Mouse (Mus musculus) MEL (cell line): ENCODE data around the gene Fam19a2. TPM values are rescaled to one million over a fixed set of nuclear protein-coding genes. Genes with fewer than 3 reads are reported as not detected.

Experiments used
- DNase-seq: peaks from one replicate; pipeline ENCODE4 v3.0.0; 2011; ENCODE audit warnings: low read depth, low spot score
- H3K27ac ChIP-seq: 2 replicates; pipeline ENCODE4 v1.5.1; 2012; ENCODE audit warnings: low read depth, mild to moderate bottlenecking, control low read depth, low read length, moderate library complexity; ENCODE audit not compliant: control insufficient read depth
- H3K27me3 ChIP-seq, 2 experiments: fragments of 150-350 bp in 1 of 2; sonication (generic) in 1 of 2; 2 replicates each; pipeline ENCODE4 v1.6.1; 2012; ENCODE audit warnings: low read length in 2 of 2, mild to moderate bottlenecking in 2 of 2, improper control_type of control experiment in 1 of 2, moderate library complexity in 1 of 2; ENCODE audit not compliant: insufficient read depth in 2 of 2, control insufficient read depth in 1 of 2
- H3K36me3 ChIP-seq, 2 experiments: 2 replicates each; pipeline ENCODE4 v1.6.1; 2012 to 2014; ENCODE audit warnings: low read length in 2 of 2, improper control_type of control experiment in 1 of 2, inconsistent platforms in 1 of 2, mild to moderate bottlenecking in 1 of 2; ENCODE audit not compliant: insufficient read depth in 2 of 2, control insufficient read depth in 1 of 2
- H3K4me1 ChIP-seq, 2 experiments: fragments of 150-350 bp in 1 of 2; sonication (generic) in 1 of 2; 2 replicates each; pipeline ENCODE4 v1.6.1; 2012; ENCODE audit warnings: low read length in 2 of 2, improper control_type of control experiment in 1 of 2, mild to moderate bottlenecking in 1 of 2; ENCODE audit not compliant: insufficient read depth in 2 of 2, control insufficient read depth in 1 of 2
- H3K4me3 ChIP-seq, 2 experiments: fragments of 150-350 bp in 1 of 2; sonication (generic) in 1 of 2; 2 replicates each; pipeline ENCODE4 v1.5.1; 2012; ENCODE audit warnings: low read depth in 2 of 2, low read length in 2 of 2, mild to moderate bottlenecking in 2 of 2, moderate library complexity in 2 of 2, control low read depth in 1 of 2, improper control_type of control experiment in 1 of 2; ENCODE audit not compliant: control insufficient read depth in 1 of 2, insufficient read depth in 1 of 2
- H3K79me2 ChIP-seq: 2 replicates; pipeline ENCODE4 v1.6.1; 2012; ENCODE audit warnings: mild to moderate bottlenecking, low read length, moderate library complexity; ENCODE audit not compliant: control insufficient read depth, poor library complexity, insufficient read depth
- H3K9ac ChIP-seq: 2 replicates; pipeline ENCODE4 v1.6.1; 2012; ENCODE audit warnings: low read depth, mild to moderate bottlenecking, control low read depth, low read length, moderate library complexity; ENCODE audit not compliant: control insufficient read depth, poor library complexity, severe bottlenecking
- H3K9me3 ChIP-seq: fragments of 150-350 bp; sonication (generic); replicated peaks from 2 replicates; pipeline ENCODE4 v1.6.1; 2012; ENCODE audit warnings: mild to moderate bottlenecking, low read length, improper control_type of control experiment, moderate library complexity; ENCODE audit not compliant: insufficient read depth
- BHLHE40 ChIP-seq: IDR thresholded peaks from 2 replicates; pipeline ENCODE4 v1.6.1; 2012; ENCODE audit warnings: low read depth, mild to moderate bottlenecking, inconsistent platforms, low read length, improper control_type of control experiment, borderline replicate concordance
- CHD1 ChIP-seq: IDR thresholded peaks from 2 replicates; pipeline ENCODE4 v1.6.1; 2012; ENCODE audit warnings: low read depth, mild to moderate bottlenecking, inconsistent platforms, low read length, improper control_type of control experiment
- CHD2 ChIP-seq: IDR thresholded peaks from 2 replicates; pipeline ENCODE4 v1.6.1; 2011; ENCODE audit warnings: low read length, improper control_type of control experiment
- E2F4 ChIP-seq: IDR thresholded peaks from 2 replicates; pipeline ENCODE4 v1.6.1; 2011; ENCODE audit warnings: low read depth, low read length, improper control_type of control experiment, borderline replicate concordance
- ELF1 ChIP-seq: IDR thresholded peaks from 2 replicates; pipeline ENCODE4 v1.6.1; 2014; ENCODE audit warnings: low read depth, mild to moderate bottlenecking, inconsistent platforms, low read length, improper control_type of control experiment, moderate library complexity
- EP300 ChIP-seq, 2 experiments: IDR thresholded peaks; 2 replicates each; pipeline ENCODE4 v1.6.1; 2011; ENCODE audit warnings: improper control_type of control experiment in 2 of 2, low read length in 2 of 2, low read depth in 1 of 2, mild to moderate bottlenecking in 1 of 2
- GABPA ChIP-seq: IDR thresholded peaks from 2 replicates; pipeline ENCODE4 v1.6.1; 2012; ENCODE audit warnings: low read depth, mild to moderate bottlenecking, inconsistent platforms, low read length, improper control_type of control experiment, moderate library complexity
- HCFC1 ChIP-seq: IDR thresholded peaks from 2 replicates; pipeline ENCODE4 v1.6.1; 2012; ENCODE audit warnings: low read depth, mild to moderate bottlenecking, inconsistent platforms, low read length, improper control_type of control experiment, moderate library complexity
- JUND ChIP-seq: IDR thresholded peaks from 2 replicates; pipeline ENCODE4 v1.6.1; 2011; ENCODE audit warnings: low read depth, mild to moderate bottlenecking, improper control_type of control experiment, low read length
- KAT2A ChIP-seq: conservative IDR thresholded peaks from 2 replicates; pipeline ENCODE4 v1.6.1; 2012; ENCODE audit warnings: low read depth, low read length, improper control_type of control experiment, inconsistent platforms
- MAZ ChIP-seq: IDR thresholded peaks from 2 replicates; pipeline ENCODE4 v1.6.1; 2012; ENCODE audit warnings: low read depth, mild to moderate bottlenecking, inconsistent platforms, low read length, improper control_type of control experiment
- MXI1 ChIP-seq: IDR thresholded peaks from 2 replicates; pipeline ENCODE4 v1.6.1; 2011; ENCODE audit warnings: mild to moderate bottlenecking, low read depth, low read length, improper control_type of control experiment
- MYC ChIP-seq: IDR thresholded peaks from 2 replicates; pipeline ENCODE4 v1.6.1; 2011; ENCODE audit warnings: low read depth, mild to moderate bottlenecking, low read length, improper control_type of control experiment, moderate library complexity
- NELFE ChIP-seq: IDR thresholded peaks from 2 replicates; pipeline ENCODE4 v1.6.1; 2011; ENCODE audit warnings: low read depth, low read length, improper control_type of control experiment
- POLR2AphosphoS2 ChIP-seq: IDR thresholded peaks from 2 replicates; pipeline ENCODE4 v1.6.1; 2011; ENCODE audit warnings: low read length, improper control_type of control experiment
- POLR2AphosphoS5 ChIP-seq: IDR thresholded peaks from 2 replicates; pipeline ENCODE4 v1.6.1; 2012; ENCODE audit warnings: low read depth, borderline replicate concordance, mild to moderate bottlenecking, inconsistent platforms, low read length, moderate library complexity, mixed read lengths
- SMC3 ChIP-seq: IDR thresholded peaks from 2 replicates; pipeline ENCODE4 v1.6.1; 2011; ENCODE audit warnings: low read depth, low read length, improper control_type of control experiment
- TAL1 ChIP-seq: IDR thresholded peaks from 2 replicates; pipeline ENCODE4 v1.6.1; 2012; ENCODE audit warnings: mild to moderate bottlenecking, inconsistent platforms, low read length, moderate library complexity, mixed read lengths
- TBP ChIP-seq: IDR thresholded peaks from 2 replicates; pipeline ENCODE4 v1.8.0; 2011; ENCODE audit warnings: low read depth, low read length, improper control_type of control experiment
- USF2 ChIP-seq, 2 experiments: IDR thresholded peaks; 2 replicates each; pipeline ENCODE4 v1.6.1; 2011 to 2012; ENCODE audit warnings: improper control_type of control experiment in 2 of 2, low read length in 2 of 2, borderline replicate concordance in 1 of 2, inconsistent platforms in 1 of 2, low read depth in 1 of 2, mild to moderate bottlenecking in 1 of 2; ENCODE audit not compliant: insufficient read depth in 1 of 2
- ZC3H11A ChIP-seq: IDR thresholded peaks from 2 replicates; pipeline ENCODE4 v1.6.1; 2012; ENCODE audit warnings: low read depth, mild to moderate bottlenecking, inconsistent platforms, low read length, improper control_type of control experiment
- ZKSCAN1 ChIP-seq: IDR thresholded peaks from 2 replicates; pipeline ENCODE4 v1.6.1; 2012; ENCODE audit warnings: low read depth, mild to moderate bottlenecking, inconsistent platforms, low read length, improper control_type of control experiment, moderate library complexity
- ZNF384 ChIP-seq: IDR thresholded peaks from 2 replicates; pipeline ENCODE4 v1.6.1; 2012; ENCODE audit warnings: low read depth, mild to moderate bottlenecking, inconsistent platforms, low read length, improper control_type of control experiment
- polyA plus RNA-seq, 2 experiments: library from polyadenylated mRNA; stranded (reverse) in 1 of 2; unstranded in 1 of 2; fragments of >175 nt in 1 of 2; fragments of >200 nt in 1 of 2; gene quantifications; 2 replicates each; pipeline versions ENCODE4 v1.2.1 to v1.2.4; 2012; ENCODE audit warnings: low replicate concordance in 2 of 2, low read depth in 1 of 2; ENCODE audit not compliant: insufficient read length in 2 of 2, insufficient read depth in 1 of 2, missing spikeins in 1 of 2
- total RNA-seq: library from RNA; depleted of rRNA; stranded (reverse); fragments of 300-350 nt; gene quantifications from 2 replicates; pipeline ENCODE4 v1.2.3, GENCODE M21; 2012

Gene Fam19a2
- total and polyA plus RNA-seq, 3 experiments, result not detected

DNA sequence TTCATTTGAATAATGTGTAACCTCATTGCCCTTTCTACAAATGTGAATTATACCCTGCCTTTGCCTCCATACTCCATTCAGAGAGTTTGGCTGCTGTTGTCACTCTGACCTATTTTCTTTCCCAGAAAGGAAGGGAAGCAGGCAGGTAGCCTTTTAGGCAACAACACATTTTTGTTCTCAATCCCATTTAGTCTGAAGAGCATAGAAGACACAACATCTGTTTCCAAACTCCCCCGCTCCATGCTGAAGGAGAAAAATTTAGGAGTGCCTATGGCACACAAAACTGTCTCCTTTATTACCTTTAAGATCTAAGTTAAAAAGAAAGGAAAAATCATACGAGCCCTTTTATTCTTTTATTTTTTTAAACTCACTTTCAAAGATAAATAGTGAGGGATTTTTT is 446.9 kb downstream of the Fam19a2 start (continued):
- no peak for TF ChIP-seq TBP
- TF ChIP-seq KAT2A, result no peak
- TF ChIP-seq, all 39 proteins: peak for 0

DNA sequence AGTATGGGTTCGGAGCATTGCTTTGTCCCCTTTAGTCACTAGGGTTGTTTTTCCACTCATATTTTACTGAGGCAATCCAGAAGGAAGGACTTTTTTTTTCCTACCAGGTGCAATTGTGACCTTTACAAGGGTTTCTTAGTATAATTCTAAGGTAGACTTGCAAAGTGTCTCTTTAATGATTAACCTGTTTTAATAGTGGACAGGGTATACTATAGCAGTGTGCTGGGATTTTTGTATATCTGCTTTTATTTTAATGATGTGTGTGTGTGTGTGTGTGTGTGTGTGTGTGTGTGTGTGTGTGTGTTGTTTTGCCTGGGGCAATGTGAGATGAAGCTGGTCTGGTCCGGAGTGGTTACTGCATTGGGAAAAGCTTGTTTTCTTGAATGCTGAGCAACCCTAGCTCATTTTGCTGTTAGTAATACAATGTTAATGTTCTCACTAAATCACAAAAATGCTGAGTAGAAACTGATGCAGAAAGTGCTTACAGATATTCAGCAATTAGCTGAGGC is 458.2 kb downstream of the Fam19a2 start:
- H3K79me2 ChIP-seq, result no peaks in the 10 kb centered on the region
- H3K27me3 ChIP-seq, result no peaks in the 10 kb centered on the region
- no peaks in the 10 kb centered on the region for H3K9me3 ChIP-seq
- no peak overlapping the region for H3K4me3 ChIP-seq
- no peak overlapping the region for H3K27ac ChIP-seq
- no peaks in the 10 kb centered on the region for H3K4me1 ChIP-seq
- no peaks in the 10 kb centered on the region for H3K36me3 ChIP-seq
- DNase-seq, result no peak
- H3K9ac ChIP-seq, result no peak overlapping the region
- TF ChIP-seq TAL1, result no peak
- no peak for TF ChIP-seq E2F4
- TF ChIP-seq ZNF384, result no peak
- TF ChIP-seq EP300 (IDR thresholded peaks at IDR 0.05; ENCODE audit: low read depth in 1 of 2, low read length in 2 of 2), result no peak
- no peak for TF ChIP-seq SMC3
- no peak for TF ChIP-seq KAT2A
- no peak for TF ChIP-seq ZC3H11A
- no peak for TF ChIP-seq BHLHE40
- TF ChIP-seq JUND, result no peak
- TF ChIP-seq CHD2, result no peak
- no peak for TF ChIP-seq POLR2AphosphoS5
- no peak for TF ChIP-seq HCFC1
- TF ChIP-seq ELF1, result no peak
- TF ChIP-seq ZKSCAN1, result no peak
- TF ChIP-seq POLR2AphosphoS2, result no peak

DNA sequence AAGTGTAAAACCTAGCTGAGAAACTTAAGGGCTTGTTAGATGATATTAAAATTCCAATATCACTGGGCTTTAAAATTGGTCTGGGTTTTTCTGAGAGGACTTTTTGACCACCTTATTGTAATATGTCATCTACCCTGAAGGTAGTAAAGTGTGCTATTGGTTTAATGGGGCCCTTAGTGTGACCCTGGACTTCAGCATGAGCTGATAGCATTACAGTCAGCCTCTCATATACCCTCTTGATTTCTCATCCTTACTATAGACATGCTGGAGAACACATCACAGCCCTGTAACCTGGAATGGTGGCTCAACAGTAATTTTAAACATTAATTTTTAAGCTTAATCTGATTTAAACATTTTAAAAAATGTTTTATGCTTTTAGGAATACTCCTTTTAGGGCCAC is 459.8 kb downstream of the Fam19a2 start:
- Histone ChIP-seq H3K79me2 (no peaks in the 10 kb centered on the region), H3K27me3 (no peaks in the 10 kb centered on the region), H3K36me3 (no peaks in the 10 kb centered on the region), H3K9ac (no peak overlapping the region), H3K27ac (no peak overlapping the region), H3K9me3 (no peaks in the 10 kb centered on the region)
- no peak for DNase-seq
- TF ChIP-seq ZKSCAN1, result no peak
- no peak for TF ChIP-seq GABPA
- TF ChIP-seq USF2 (IDR thresholded peaks at IDR 0.05; ENCODE audit: borderline replicate concordance in 1 of 2, insufficient read depth in 1 of 2, low read depth in 1 of 2, low read length in 2 of 2), result no peak
- TF ChIP-seq HCFC1, result no peak
- TF ChIP-seq MXI1, result no peak
- no peak for TF ChIP-seq CHD1
- TF ChIP-seq EP300 (IDR thresholded peaks at IDR 0.05; ENCODE audit: low read depth in 1 of 2, low read length in 2 of 2), result no peak
- no peak for TF ChIP-seq MAZ
- no peak for TF ChIP-seq MYC
- no peak for TF ChIP-seq POLR2AphosphoS2
- no peak for TF ChIP-seq SMC3
- TF ChIP-seq BHLHE40, result no peak
- TF ChIP-seq NELFE, result no peak
- TF ChIP-seq, all 39 proteins: peak for 0
- H3K4me1 ChIP-seq, result no peaks in the 10 kb centered on the region
- no peak overlapping the region for H3K4me3 ChIP-seq
